Mouse (Mus musculus) erythroblast, embryonic 14.5 days (primary cell): ENCODE results near the gene Olfr725.

Experiments used
- GATA1 ChIP-seq: IDR thresholded peaks from 2 replicates; pipeline ENCODE4 v1.6.1; 2012; ENCODE audit warnings: low read length, inconsistent platforms, mixed read lengths
- TAL1 ChIP-seq: IDR thresholded peaks from 3 replicates; pipeline ENCODE4 v1.6.1; 2012; ENCODE audit warnings: low read length, inconsistent platforms, mixed read lengths

DNA sequence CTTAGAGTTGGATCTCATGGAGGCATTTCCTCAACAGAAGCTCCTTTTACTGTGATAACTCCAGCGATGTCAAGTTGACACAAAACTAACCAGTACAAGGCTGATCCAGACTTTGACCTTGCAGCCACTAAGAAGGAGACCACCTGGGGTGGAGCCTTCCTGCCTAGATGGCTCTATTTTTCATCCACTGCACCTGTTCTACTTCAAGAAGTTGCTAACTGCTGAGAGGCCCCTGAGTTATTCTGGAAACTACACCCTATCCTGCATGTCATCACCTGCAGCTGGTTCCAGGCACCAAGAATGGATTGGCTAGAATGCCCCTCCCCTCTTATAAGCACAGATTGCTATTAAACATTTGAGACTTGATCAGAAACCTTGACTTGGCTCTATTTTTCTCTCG is 13.8 kb downstream of the Olfr725 start:
- TF ChIP-seq TAL1 (no peak), GATA1 (no peak)
